Mouse (Mus musculus) lung, embryonic 14.5 days (tissue): ENCODE results near the gene Frmd4a. TPM values are rescaled to one million over a fixed set of nuclear protein-coding genes. Genes with fewer than 3 reads are reported as not detected.

Experiments
- ATAC-seq: fragments of 200-750 bp; cut with Nextera tagmentation; 2 replicates; pipeline ENCODE4 v1.8.0; 2017; ENCODE audit warnings: mild to moderate bottlenecking, moderate TSS enrichment, moderate library complexity; ENCODE audit not compliant: insufficient read depth
- DNase-seq: peaks from one replicate; pipeline ENCODE4 v3.0.0-alpha.2; 2015
- H3K27ac ChIP-seq: fragments of 300-500 bp; sonication (generic); 2 replicates; pipeline ENCODE4 v1.5.1; 2014; ENCODE audit warnings: low read depth, mild to moderate bottlenecking, moderate library complexity
- H3K27me3 ChIP-seq: fragments of 300-500 bp; sonication (generic); 2 replicates; pipeline ENCODE4 v1.6.1; 2014; ENCODE audit warnings: low read length, control low read depth; ENCODE audit not compliant: insufficient read depth
- H3K36me3 ChIP-seq: fragments of 300-500 bp; sonication (generic); 2 replicates; pipeline ENCODE4 v1.6.1; 2014; ENCODE audit warnings: control low read depth; ENCODE audit not compliant: insufficient read depth
- H3K4me1 ChIP-seq: fragments of 300-500 bp; sonication (generic); 2 replicates; pipeline ENCODE4 v1.6.1; 2014; ENCODE audit warnings: antibody characterized with exemption, control low read depth; ENCODE audit not compliant: insufficient read depth
- H3K4me2 ChIP-seq: fragments of 300-500 bp; sonication (generic); 2 replicates; pipeline ENCODE4 v1.6.1; 2014; ENCODE audit warnings: mild to moderate bottlenecking
- H3K4me3 ChIP-seq: fragments of 300-500 bp; sonication (generic); 2 replicates; pipeline ENCODE4 v1.5.1; 2014; ENCODE audit warnings: low read depth, low read length
- H3K9ac ChIP-seq: fragments of 300-500 bp; sonication (generic); 2 replicates; pipeline ENCODE4 v1.6.1; 2014
- H3K9me3 ChIP-seq: fragments of 300-500 bp; sonication (generic); 2 replicates; pipeline ENCODE4 v1.6.1; 2016; ENCODE audit warnings: low read depth, low read length, control low read depth
- CTCF ChIP-seq: IDR thresholded peaks from 2 replicates; pipeline ENCODE4 v1.5.1; 2016; ENCODE audit warnings: antibody characterized with exemption, low read depth
- WGBS: fragments of 180-500 bp; shearing (Covaris S2); extraction: QIAGEN DNeasy Blood & Tissue Kit; methylation state at CpG from one replicate; pipeline ENCODE4 v1.1.7; 2014; 5-methylcytosine and 5-hydroxymethylcytosine counted together
- polyA plus RNA-seq: library from polyadenylated mRNA; unstranded; fragments of >200 nt; fragmentation: Nextera tagmentation; extraction: Ambion mirVana; gene quantifications from 2 replicates; pipeline ENCODE4 v1.2.1, GENCODE M21; 2014

Frmd4a gene
- polyA plus RNA-seq, 1 experiment from 2014 or later: 37.1 TPM

DNA sequence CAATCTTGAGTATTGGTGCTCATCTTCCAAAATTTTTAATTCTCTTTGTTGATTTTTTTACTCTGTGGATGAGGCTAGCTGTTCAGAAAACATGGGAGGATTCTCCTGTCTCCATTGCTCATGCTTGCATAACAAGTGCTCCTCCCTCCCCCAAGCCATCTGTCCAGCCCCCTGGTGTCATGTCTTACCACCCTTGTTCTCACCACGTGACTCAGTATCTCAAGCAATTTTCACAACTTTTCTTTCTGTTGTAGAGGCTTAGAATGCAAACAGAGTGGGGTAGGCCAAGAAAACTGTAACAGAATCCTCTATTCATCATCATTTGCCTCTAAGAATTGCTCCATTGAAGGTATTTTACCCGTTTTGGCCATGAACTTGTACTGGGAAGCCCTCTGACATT lies 273.6 kb downstream of the Frmd4a start:
- H3K36me3 ChIP-seq: no peaks in the 10 kb centered on the region
- peaks cover 8% of the 10 kb centered on the region; the same call in 1 of the 2 replicates for H3K4me1 ChIP-seq
- no peak overlapping the region for H3K9ac ChIP-seq
- TF ChIP-seq CTCF: no peak
- no peaks in the 10 kb centered on the region for H3K27me3 ChIP-seq
- no peak overlapping the region for H3K4me3 ChIP-seq
- 55% methylated on average over 2 of the region's 2 CpGs for WGBS
- ATAC-seq: no peak
- no peak for DNase-seq
- no peak overlapping the region for H3K4me2 ChIP-seq
- H3K9me3 ChIP-seq: no peaks in the 10 kb centered on the region
- H3K27ac ChIP-seq: no peak overlapping the region

DNA sequence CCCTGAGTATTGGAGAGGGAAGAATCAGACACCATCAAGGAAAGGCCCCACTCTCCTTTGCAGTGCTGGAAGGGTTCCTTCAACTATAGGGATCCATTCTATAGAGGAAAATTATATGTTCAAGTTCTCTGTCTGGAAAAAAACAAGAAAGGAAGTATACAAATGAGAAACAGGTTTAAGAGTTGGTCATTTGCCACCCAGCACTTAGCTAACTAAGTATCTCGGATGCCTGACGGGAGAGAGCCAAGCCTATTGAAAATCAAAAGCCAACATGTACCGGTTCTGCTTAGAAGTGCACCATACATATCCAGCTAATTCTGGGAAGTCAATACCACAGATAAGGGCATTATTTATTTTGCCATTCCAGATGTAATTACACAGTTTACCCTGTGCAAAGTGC lies 274.2 kb downstream of the Frmd4a start:
- TF ChIP-seq CTCF: no peak
- ATAC-seq (no peak), DNase-seq (no peak)
- Histone ChIP-seq H3K27me3 (no peaks in the 10 kb centered on the region), H3K4me3 (no peak overlapping the region), H3K9me3 (no peaks in the 10 kb centered on the region), H3K4me1 (0 out of 2 replicates have a peak, but pooled peaks cover 2% of the 10 kb centered on the region), H3K36me3 (no peaks in the 10 kb centered on the region), H3K27ac (no peak overlapping the region), H3K9ac (no peak overlapping the region), H3K4me2 (no peak overlapping the region)
- WGBS: 86% methylated on average over 3 of the region's 3 CpGs

DNA sequence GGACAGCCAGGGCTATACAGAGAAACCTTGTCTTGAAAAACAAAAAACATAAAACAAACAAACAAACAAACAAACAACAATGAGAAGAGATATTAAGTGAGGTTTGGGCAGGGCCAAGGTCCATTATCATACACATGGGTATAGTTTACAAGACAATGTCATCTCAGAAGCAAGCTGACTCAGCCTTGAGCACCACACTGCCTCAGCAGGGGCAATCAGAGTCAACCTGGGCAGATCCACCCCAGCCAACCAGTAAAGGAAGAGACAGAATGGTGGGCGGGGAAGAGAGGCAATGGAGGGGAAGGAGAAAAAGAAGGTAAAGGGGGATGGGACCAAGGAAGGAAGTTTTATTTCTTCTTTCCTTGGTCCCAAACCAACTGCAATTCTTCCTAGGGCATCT lies 276.2 kb downstream of the Frmd4a start:
- WGBS: 88% methylated on average over 1 of the region's 1 CpGs
- no peak for TF ChIP-seq CTCF
- Histone ChIP-seq H3K9ac (no peak overlapping the region), H3K27me3 (no peaks in the 10 kb centered on the region), H3K27ac (no peak overlapping the region), H3K4me1 (peaks cover 12% of the 10 kb centered on the region), H3K4me3 (no peak overlapping the region), H3K36me3 (no peaks in the 10 kb centered on the region), H3K9me3 (no peaks in the 10 kb centered on the region), H3K4me2 (no peak overlapping the region)
- ATAC-seq: no peak
- no peak for DNase-seq

DNA sequence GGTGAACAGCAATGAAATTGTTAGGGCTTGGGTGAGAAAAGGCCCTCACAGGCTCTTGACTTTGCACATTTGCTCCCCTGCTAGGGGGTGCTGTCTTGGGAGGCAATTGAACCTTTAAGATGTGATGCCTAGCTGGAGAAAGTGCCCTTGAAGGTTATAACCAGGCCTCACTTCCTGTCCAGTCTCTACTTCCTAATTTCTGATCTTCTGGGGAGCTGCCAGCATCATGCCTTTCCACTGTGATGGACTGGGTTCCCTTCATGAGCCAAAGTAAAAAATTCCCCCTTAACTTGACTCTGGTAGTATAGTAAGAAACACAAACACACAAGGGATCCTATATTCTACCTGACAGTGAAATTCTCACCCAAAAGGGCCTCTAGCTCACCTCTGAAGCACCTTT lies 278.1 kb downstream of the Frmd4a start:
- ATAC-seq: no peak
- TF ChIP-seq CTCF: no peak

DNA sequence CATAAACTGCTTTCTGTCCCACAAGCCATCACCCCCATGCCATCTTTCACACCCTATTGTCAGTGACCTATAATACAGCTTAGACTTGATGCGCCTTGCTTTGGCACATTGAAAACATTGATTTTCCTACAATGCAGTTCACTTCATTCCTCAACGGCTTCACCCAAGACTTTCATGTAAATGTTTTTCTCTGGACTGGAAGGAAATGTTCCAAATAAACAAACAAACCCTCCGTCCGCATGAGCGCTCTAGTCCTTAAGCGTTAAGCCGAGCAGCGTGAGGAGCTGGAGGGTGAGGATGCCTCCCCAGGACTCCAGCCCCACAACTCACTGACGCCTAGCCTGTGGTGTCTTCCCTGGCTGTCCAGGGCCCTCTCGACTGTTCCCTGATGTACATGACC lies 279.4 kb downstream of the Frmd4a start:
- Histone ChIP-seq H3K36me3 (no peaks in the 10 kb centered on the region), H3K4me1 (peaks cover 23% of the 10 kb centered on the region), H3K27ac (peak overlapping the region; percentile 96; the same call in 1 of the 2 replicates), H3K4me2 (no peak overlapping the region), H3K27me3 (no peaks in the 10 kb centered on the region), H3K9ac (no peak overlapping the region), H3K4me3 (no peak overlapping the region), H3K9me3 (no peaks in the 10 kb centered on the region)
- ATAC-seq (no peak), DNase-seq (peak; percentile 53)
- no peak for TF ChIP-seq CTCF
- WGBS: 48% methylated on average over 10 of the region's 10 CpGs

More for the DNA sequence above, 278.1 kb downstream of the Frmd4a start:
- Histone ChIP-seq H3K27ac (no peak overlapping the region), H3K27me3 (no peaks in the 10 kb centered on the region), H3K9ac (no peak overlapping the region), H3K4me2 (no peak overlapping the region), H3K36me3 (no peaks in the 10 kb centered on the region), H3K4me1 (peaks cover 23% of the 10 kb centered on the region), H3K4me3 (no peak overlapping the region), H3K9me3 (no peaks in the 10 kb centered on the region)
- DNase-seq: no peak

DNA sequence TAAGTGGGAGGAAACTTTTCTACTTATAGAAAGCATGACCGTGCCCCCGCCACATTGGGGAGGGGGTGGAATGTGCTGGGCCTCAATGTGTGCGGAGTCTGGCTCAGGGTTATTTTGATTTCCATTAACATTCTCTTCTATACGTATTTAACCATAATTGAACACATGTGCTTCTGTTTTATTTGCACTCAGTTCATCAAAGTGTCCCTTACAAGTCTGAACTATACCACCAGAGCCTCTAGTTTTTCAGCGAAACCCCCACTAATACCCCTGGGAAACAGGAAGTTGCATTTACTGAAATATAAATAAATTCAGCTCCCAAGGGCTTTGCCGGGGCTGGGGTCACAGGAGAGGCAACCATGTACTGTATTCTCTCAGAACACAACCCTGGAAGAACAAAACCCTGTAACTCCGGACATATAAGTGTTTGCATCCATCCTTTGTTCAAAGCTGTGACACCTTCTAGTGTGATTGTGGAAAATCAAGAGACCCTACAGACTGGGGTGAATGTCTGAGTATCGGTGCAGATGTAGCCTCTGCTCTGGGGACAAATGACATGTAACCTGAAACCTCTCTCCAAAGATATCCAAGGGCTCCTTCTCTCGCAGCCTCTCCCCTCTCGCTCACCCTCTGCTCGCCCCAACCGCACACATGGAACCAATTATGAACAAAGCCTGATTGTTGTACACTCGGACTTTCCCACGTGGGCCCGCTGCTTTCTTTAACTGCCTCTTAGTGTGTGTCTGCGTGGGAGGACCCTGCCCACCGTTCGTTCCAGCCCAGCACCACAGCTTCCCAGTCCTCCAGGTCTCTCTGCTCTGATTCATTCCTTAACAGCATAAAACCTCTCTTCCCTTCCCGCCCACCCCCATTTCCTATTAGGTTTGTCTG lies 281.1 kb downstream of the Frmd4a start:
- Histone ChIP-seq H3K9me3 (no peaks in the 10 kb centered on the region), H3K27me3 (no peaks in the 10 kb centered on the region), H3K4me1 (peaks cover 26% of the 10 kb centered on the region), H3K27ac (peak overlapping the region; percentile 96), H3K4me2 (peak overlapping the region; percentile 74), H3K4me3 (peak overlapping the region; percentile 15; the same call in 1 of the 2 replicates), H3K9ac (peak overlapping the region; percentile 32; the same call in 1 of the 2 replicates), H3K36me3 (no peaks in the 10 kb centered on the region)
- WGBS: 4% methylated on average over 19 of the region's 19 CpGs
- no peak for TF ChIP-seq CTCF
- DNase-seq: peak; percentile 84
- peak; percentile 74 for ATAC-seq

DNA sequence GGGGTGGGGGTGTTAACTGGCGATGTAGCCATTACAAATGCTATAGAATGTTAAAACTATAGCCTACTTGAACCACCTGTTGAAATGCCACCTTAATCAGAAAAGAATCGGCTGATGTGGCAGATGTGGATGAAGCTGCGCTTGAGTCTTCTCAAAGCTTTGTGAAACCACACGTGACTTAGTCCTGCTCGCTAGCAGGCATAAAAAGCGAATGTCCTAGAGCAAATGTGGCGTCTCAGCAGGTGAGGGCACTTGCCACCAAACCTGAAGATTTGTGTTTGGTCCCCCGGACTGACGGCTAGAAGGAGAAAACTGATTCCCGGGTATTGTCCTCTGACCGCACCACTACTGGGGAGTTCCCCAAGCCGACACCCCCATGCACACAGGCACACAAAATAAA lies 282.1 kb downstream of the Frmd4a start:
- peak overlapping the region; percentile 74 for H3K4me2 ChIP-seq
- H3K4me3 ChIP-seq: no peak overlapping the region
- ATAC-seq (no peak), DNase-seq (peak; percentile 4)
- 22% methylated on average over 12 of the region's 12 CpGs for WGBS
- H3K27ac ChIP-seq: peak overlapping the region; percentile 96
- no peak overlapping the region for H3K9ac ChIP-seq
- peaks cover 26% of the 10 kb centered on the region for H3K4me1 ChIP-seq
- no peaks in the 10 kb centered on the region for H3K27me3 ChIP-seq
- no peaks in the 10 kb centered on the region for H3K9me3 ChIP-seq
- no peak for TF ChIP-seq CTCF
- H3K36me3 ChIP-seq: no peaks in the 10 kb centered on the region
